Mouse (Mus musculus) heart, adult 9 months (tissue): ENCODE results near the gene Mta2.
"Not testable (repeated sequence)": the region's sequence is repeated elsewhere in the genome, so short reads cannot be mapped to it uniquely, and the experiment has no call there.

Experiments used
- DNase-seq, 2 experiments: peaks; one replicate each; pipeline ENCODE4 v3.0.0; 2022; ENCODE audit warnings: low spot score in 2 of 2

Mta2 gene

DNA sequence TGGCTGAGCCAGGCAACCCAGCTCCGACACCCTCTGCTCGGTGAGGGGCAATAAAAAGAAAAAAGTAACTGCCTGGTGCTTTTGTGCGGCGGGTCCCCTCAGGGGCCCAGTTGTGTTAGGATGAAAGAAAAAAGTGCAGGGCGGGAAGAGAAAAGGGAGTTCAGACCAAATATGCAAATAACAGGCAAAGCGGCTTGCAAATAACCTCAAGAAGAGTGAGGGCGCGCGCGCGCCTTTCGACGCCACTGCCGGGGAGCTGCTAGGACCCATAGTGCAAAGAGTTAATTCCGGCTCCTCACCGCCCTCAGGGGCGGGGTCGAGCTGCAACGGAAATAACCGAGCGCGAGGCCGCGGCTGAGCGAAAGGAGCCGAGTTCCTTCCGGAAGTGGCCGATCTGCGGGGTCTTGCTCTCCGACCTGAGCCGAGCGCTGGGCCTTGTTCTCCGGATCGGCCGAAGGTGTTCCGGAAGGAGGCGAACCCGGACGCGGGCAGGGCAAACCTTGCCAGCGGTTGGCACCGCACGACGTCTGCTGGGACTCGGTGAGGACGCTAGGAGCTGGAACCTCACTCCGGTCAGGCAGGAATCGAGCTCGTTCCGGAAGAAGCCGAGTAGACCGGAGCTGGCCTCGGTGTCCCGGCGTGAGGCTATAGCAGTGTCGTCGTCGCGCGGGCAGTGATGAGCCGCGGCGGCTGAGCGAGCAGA, at the start of gene Mta2:
Gene Mta2 (plus strand): TSS at position 361 of the 703 bp plus-strand sequence.
- peak; percentile 90 to 93 for DNase-seq

DNA sequence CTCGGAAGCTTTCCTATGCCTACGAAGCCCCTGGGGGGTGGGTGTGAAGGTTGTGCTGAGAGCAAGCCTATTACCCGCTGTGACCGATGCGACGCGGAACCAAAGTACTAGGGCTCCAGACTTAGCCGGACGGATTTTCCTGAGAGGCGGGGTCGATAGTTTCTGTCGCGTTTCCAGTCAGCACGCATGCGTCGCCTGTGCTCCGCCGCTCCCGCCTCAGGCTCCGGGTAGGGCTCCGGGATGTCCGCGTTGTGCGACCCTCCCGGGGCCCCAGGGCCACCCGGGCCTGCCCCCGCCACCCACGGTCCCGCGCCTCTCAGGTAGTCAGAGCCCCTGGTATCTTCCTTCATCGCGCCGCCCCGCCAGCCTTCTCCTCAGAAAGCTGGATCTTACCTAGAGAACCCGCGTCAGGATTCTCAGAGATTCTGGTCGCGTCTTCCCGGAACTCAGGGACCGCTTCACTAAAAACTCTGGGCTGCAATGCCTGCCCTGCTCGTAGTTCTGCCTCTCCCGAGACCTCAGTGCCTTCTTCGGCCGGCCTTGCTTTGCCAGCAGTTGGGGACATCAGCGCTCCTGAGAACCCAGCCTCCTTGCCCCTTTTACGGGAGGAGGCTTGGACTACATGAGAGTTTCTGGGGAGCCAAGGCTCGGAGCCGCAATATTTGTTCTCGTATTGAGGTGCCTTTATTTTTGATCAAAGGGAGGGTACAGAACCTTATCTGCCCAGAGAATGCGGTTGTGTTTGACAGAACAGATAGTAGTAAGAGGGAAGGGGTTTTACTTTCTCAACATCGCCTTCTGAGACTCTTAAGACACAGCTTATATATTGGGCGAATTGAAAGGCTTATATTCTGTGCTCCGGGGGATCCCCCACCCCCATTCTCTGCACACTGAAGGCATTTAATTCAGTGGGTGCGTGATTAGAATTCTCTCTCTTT, 48.6 kb upstream of the Mta2 start, which contains the start of gene Ints5:
Gene Ints5 (plus strand): TSS at position 177 of the 938 bp plus-strand sequence.
- DNase-seq, result peak; percentile 81 to 84

DNA sequence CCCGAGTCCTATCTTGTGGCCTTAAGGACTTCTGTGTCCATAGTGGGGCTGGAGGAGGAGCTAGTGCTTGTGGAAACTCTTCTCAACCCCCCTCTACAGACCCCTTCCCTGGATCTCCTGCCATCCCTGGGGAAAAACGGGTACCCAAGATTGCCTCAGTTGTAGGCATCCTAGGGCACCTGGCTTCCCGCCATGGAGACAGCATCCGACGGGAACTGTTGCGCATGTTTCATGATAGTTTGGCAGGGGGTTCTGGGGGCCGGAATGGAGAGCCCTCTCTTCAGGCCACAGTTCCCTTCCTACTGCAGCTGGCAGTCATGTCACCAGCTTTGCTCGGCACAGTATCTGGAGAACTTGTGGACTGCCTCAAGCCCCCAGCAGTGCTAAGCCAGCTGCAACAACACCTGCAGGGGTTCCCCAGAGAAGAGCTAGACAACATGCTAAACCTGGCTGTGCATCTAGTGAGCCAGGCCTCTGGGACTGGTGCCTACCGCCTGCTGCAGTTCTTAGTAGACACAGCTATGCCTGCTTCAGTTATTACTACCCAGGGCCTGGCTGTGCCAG, 46.2 kb upstream of the Mta2 start:
- no peak for DNase-seq

DNA sequence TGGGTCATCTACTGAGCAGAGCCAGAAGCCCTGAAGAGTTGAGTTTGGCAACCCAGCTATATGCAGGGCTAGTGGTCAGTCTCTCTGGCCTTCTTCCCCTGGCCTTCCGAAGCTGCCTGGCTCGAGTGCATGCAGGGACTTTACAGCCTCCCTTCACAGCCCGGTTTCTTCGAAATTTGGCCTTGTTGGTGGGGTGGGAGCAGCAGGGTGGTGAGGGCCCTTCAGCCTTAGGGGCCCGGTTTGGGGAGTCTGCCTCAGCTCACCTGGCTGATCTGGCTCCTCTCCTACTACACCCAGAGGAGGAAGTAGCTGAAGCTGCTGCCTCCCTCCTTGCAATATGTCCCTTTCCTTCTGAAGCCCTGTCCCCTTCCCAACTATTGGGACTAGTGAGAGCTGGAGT, 45.4 kb upstream of the Mta2 start:
- not testable (repeated sequence) for DNase-seq

DNA sequence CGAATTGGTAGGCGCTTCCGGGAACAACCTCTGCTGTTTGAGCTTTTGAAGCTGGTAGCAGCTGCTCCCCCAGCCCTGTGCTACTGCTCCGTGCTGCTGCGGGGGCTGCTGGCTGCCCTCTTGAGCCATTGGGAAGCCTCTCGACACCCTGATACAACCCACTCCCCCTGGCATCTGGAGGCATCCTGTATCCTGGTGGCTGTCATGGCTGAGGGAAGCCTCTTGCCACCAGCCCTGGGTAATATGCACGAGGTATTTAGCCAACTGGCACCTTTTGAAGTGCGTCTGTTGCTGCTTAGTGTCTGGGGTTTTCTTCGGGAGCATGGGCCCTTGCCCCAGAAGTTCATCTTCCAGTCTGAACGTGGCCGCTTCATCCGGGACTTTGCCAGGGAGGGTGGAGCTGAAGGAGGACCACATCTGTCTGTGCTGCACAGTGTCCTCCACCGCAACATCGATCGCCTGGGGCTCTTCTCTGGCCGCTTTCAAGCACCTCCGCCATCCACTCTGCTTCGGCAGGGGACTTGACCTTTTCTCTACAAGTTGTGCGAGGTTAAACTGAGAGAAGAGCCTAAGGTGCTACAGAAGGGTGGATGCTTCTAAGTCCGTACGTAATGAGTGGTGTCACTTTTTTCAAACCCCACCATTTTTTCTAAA, 44.3 kb upstream of the Mta2 start:
- peak; percentile 24 to 36 for DNase-seq

DNA sequence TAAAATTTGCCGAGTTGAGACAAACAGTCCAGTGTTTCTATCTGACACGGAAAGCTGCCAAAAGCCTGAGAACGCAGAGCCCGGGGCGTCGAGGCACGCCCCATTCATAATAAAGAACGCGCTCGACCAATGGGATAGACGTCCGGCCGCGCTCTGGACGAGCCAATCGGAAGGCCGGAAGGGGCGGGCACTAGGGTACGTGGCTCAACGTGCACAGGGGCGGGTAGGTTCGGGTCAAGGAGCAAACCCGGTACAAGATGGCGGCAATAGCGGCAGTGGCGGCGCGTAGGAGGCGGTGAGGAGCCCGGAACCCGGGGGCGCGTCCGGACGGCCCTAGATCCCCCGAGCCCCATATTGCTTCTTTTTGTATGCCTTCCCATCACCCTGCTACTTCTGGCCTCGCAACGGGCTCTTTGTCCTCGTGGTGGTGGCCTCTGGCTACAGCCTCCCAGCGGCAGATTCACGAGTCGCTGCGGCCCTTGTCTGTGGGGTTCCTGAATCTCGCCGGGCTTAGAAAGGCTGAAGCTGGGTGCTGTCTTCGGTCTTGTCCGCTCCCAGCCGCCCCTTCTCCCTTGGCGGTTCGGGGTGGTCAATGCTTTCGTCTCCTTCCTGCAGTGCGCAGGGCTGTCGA, 43.7 kb upstream of the Mta2 start, which contains the start of gene Ganab:
Gene Ganab (plus strand): TSS at position 207 of the 631 bp plus-strand sequence.
- DNase-seq, result peak; percentile 95

DNA sequence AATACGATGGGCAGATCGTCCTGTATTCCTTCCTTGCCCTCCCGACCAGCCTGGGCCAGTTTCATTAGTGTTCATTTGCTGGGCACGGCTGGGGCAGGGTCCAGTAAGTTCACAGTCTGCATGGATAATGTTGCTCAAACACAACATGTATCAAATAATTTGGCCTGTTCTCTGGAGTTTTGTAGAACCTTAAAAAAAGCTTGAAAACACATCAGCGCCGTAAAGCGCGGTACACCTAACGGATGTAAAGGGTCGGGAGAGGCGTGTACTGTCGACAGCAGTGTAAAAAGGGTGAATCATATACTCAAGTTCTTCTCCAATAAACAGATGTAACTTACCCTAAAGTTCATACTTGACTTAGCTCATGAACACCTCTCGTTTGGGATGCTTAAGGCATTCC, 43.1 kb upstream of the Mta2 start:
- no peak for DNase-seq

DNA sequence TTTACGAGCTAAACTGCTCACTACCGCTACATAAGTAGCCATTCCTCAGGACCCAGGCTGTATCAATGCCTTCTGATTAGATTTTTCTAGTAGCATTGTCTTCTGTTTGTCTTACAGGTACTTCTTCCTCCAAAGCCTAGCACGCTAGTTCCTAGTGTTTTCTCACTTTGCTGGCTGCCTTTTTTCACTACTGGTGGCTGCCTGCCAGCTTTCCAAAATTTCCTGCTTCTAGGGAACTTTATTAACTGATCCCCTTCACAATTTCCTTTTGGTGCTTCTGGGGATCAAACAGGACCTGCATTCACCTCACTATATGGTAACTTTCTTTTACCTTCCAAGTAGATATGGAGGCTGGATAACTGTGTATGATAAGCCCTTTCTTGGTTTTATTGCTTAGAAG, 42.6 kb upstream of the Mta2 start:
- no peak for DNase-seq

DNA sequence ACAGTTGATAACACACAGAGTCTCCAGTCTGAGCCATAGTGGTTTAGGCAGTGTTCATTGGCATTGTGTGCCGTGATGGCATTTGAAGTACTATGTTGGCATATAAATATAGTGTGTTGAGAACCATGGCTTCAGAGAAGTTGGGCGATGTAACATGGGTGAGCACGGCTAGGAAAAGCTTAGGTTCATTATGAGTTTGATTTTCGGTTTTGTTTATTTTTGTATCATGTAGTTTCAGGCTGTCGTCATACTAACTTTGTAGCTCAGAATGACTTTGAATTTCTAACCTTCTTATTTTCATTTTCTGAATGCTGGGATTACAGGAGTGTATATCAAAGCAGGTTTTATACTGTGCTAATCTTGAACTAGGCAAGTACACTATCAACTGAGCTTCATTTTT, 38.3 kb upstream of the Mta2 start:
- DNase-seq, result no peak

DNA sequence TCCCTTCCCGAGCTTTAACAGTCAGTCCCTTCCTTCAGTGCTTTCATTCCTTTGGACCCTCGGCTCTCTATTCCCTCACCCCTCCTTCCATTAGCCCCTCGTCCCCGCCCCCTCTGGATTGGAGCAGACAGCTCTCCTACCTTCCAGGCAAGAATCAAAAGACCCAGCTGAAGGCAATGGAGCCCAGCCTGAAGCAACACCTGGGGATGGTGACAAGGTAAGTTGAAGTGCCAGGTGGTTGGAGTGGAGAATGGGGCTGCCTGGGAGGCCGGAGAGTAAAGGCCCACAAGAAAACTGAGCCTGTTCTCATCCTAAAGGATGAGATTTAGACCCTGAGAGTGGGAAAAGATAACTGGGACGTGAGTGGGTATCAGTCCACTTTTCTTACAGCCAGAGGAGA, 33.1 kb upstream of the Mta2 start:
- DNase-seq, result no peak

DNA sequence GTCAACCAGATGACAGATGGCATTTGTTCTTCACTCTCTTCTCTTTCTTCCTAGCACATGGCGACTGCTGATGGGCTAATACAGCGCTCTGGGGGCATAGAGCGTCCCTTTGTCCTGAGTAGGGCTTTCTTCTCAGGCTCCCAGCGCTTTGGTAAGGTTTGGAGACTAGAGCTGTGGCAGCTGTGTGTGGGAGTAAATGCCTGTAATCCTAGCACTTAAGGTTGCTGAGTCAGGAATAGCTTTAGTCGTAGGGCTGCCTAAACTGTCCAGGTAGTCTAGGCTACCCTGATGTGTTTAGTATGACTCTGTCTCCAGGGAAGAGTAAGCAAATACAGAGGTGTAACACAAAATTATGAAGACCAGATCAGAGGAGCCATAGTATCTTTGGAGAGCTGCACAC, 29.9 kb upstream of the Mta2 start:
- DNase-seq, result no peak

DNA sequence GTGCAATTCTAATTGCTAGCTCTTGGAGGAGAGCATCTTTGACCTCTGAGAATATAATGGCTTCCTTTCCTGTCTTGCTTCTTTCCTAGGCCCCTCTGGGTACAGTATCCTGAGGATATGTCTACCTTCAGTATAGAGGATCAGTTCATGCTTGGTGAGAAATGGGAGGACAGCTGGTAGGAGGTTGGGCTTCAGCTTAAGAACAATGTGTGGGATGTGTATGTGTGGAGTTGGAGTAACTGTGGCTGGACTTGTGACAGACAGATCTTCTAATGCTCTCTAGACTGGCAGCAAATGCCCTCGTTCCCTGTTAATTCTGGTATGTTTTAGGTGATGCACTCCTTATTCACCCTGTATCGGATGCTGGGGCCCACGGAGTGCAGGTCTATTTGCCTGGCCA, 27.5 kb upstream of the Mta2 start:
- DNase-seq, result no peak

DNA sequence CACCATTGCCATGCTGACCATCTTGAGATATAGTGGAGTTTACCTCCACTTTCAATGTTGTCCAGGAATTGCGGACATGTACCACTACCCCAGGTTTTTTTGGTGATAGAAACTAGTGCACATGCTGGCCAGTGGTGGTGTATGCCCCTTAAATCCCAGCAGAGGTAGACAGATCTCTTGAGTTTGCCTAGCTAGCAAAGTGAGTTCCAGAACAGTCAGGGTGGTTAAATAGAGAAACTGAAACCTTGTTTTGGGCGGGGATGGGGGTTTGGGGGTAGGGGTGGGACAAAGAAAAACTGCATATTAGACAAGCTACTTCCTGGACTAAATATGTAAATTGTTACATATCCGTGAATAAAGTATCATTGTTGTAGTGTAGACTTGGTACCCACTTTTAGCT, 22.7 kb upstream of the Mta2 start:
- DNase-seq, result no peak

DNA sequence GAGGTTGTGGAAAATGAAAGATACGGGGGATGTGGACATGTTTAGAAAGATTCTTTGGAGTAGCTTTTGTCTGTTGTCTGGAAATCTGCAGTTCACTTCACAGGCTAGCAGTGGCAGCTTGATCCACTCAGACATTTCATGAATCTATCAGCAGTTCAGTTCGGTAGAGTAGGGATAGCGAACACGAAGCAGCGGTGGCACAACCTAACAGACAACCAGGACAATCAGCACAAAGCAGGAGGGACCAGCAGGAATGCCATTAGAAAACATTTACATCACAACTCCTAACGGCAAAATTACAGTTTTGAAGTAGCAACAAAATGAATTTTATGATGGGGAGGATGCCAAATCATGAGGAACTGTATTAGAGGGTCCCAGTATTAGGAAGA, 22.0 kb upstream of the Mta2 start:
- DNase-seq, result no peak

DNA sequence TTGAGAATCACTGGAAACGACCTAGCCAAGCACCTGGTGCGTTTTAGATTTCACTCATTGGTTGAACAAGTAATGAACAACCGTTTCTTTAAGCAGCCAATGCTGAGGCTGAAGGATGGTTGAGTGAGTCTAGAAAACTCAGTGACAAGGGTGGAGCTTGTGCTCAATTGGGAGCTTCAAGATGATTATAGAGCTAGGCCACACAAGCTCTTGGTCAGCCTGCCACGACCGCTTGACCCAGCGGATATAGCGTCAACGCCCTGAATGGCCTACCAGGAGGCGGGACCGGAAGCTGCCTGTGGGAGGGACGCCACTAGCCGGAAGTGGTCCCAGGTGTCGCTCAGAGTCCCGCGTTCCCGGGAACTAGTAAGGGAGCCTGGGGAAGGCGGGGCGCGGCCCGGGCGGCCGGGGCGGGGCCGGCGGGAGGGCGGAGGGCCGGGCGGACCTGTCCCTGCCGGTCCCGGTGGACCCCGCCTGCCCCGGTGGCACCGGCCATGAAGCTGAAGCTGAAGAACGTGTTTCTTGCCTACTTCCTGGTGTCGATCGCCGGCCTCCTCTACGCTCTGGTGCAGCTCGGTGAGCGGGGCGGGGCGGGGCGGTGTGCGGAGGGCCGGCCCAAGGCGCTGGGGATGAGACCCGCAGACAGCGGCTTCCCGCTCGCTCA, 21.5 kb upstream of the Mta2 start, which contains the start of gene B3gat3:
Gene B3gat3 (plus strand): TSS at position 302 of the 664 bp plus-strand sequence.
- DNase-seq, result peak; percentile 96 to 98

DNA sequence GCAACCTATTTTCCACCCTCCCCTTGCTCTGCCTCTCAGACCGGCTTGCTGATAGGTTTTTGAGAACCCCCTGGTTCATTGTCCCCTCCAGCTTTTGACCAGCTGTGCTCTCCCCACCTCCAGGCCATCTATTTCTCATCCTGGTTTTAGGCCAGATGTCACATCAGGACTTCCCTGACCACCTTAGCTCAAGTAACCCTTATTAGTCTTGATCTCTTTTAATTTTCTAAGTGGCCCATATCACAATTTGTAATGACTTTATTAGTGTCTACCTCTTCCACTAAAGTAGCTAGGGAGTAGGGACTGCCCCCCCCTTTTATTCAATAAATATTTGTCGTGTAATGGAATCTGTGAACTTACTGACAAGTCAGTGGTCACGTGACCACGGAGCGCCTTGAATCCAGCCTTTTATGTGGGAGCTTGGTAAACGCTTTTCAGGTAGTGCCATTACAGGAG, 20.8 kb upstream of the Mta2 start:
- DNase-seq, result peak in 1 of 2 experiments; percentile 42

DNA sequence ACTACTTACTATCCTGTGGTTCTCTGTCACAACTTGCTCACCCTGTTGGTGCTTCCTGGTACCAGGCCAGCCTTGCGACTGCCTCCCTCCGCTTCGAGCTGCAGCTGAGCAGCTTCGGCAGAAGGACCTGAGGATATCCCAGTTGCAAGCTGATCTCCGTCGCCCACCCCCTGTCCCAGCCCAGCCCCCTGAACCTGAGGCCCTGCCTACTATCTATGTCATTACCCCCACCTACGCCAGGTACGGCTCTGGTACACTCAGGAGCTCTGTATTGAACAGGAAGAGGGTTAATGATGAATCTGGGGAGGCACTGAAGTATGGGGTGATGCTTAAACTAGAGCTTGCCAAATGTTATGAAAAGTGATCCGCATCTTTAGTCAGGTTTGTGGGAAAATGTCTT, 19.9 kb upstream of the Mta2 start:
- no peak for DNase-seq

DNA sequence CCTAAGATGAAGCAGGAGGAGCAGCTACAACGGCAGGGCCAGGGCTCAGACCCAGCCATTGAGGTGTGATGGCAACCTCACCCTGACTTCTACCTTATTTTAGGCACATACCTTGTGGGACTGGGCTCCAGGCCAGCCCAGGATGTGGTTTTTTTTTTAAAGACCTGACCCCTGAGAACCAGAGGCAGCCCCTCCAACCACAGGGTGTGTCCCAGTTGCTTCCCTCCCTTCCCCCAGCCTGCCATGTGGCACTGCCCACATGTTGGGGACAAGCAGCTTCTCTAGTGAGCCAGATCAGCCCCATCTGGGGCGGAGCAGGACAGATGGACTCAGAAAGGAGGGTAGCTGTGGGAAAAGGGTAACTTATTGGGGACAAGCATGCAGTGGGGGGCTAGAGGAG, 14.9 kb upstream of the Mta2 start:
- no peak for DNase-seq

DNA sequence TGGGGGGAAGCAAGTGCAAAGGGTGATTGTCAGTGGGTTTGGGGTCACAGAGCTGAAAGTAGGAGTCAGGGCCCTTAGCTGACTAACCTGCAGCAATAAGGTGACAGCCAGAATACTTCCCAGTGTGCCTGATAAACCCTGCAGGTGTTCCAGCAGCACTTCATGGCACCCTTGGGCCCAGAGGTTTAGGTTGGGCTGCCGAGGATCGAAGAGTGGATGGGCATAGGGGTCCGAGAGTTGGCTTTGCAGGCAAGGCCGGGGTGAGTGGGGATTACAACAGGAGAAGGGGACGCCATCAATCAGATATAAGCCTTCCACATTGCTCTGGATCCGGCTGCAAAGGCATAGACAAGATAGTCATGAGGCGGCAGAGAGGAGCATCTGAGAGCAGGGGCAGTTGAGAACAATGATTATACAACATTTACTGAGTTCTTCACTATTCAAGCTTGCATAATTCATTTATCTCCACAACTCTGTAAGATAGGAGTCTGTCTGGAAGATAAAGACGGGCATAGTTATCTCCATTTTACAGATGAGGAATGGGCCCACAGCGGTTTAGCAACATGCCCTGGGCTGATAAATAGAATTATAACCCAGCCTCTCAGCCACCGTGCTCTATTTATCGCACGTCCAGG, 13.7 kb upstream of the Mta2 start:
- DNase-seq, result no peak

DNA sequence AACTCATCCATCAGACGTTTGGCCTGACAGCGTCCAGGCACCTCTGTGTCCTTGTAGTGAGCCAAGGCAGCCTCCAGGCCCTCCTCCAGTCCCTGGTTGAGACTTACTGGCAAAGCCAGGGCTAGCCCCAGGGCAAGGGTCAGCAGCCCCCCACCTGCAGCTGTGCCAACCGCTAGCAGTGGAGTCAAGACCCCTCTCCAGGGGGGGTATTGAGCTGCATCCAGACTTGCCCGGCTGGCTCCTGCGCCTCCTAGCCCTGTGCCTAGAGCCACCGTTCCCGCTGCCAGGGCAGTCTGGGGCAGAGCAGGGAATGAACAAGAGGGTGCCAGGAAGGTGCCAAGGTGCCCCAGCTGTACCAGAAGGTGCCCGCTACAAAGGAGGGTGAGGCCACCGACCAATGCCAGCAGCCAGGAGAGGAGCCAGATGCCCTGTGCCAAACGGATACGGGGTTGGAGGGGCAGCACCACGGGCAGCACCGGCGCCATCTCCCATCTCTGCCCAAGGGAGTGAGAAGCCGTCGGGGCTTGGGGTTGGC, 12.9 kb upstream of the Mta2 start:
- no peak for DNase-seq
